Mouse (Mus musculus) E14TG2a.4 (cell line): ENCODE measurements around the gene Intu.

Experiments
- CTCF ChIP-seq: conservative IDR thresholded peaks from 2 replicates; pipeline ENCODE4 v1.5.1; 2014; ENCODE audit warnings: low read length
- NANOG ChIP-seq: IDR thresholded peaks from 2 replicates; pipeline ENCODE4 v1.6.1; 2014; ENCODE audit warnings: borderline replicate concordance, low read length, mixed read lengths

- TF ChIP-seq CTCF (no peak), NANOG (no peak)
Measured at GRCm38 (mm10) chr3:40510567-40510966, 20.5 kb upstream of the Intu start.
